Mouse (Mus musculus): ENCODE data around the gene C1qtnf7.

GRCm38 (mm10) chr5:43590311-43590731 is 75.0 kb downstream of the C1qtnf7 start:
- TF ChIP-seq CTCF (IDR thresholded peaks at IDR 0.05; ENCODE audit: control insufficient read depth, insufficient read depth, insufficient read length) (no peak), USF1 (IDR thresholded peaks at IDR 0.05; ENCODE audit: low read depth) (no peak)
